Mouse (Mus musculus) olfactory bulb, adult 2 months (tissue): ENCODE results near the gene Sh3bp2.

Source experiments
- CTCF ChIP-seq: fragments of 200-500 bp; IDR thresholded peaks from 2 replicates; pipeline ENCODE4 v1.5.1; 2012; ENCODE audit warnings: low read depth, mild to moderate bottlenecking, low read length, moderate library complexity; ENCODE audit not compliant: insufficient read depth
- POLR2A ChIP-seq: fragments of 200-500 bp; IDR thresholded peaks from 2 replicates; pipeline ENCODE4 v1.6.1; 2012; ENCODE audit warnings: mild to moderate bottlenecking, low read depth, low read length, moderate library complexity; ENCODE audit not compliant: insufficient read depth

DNA sequence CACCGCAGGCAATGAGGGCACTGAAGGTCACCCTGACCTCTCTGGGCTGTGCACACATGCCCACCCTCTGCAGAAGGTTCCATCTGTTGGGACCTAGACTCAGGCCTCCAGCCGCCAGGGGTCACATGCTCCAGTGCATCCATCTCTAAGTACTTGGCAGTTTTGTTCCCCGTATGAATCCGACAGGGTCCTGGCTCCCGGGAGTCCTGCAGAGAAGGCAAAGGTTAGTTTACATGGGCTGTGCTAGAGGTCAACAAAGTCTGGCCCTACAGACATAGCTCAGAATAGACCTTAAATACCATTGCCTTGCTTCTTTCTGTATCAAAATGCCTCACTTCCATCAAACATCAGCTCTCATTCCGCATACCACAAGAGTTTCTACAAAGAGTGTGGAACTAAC is 28.9 kb upstream of the Sh3bp2 start:
- TF ChIP-seq CTCF, result no peak
- TF ChIP-seq POLR2A, result no peak
